Mouse (Mus musculus) layer of hippocampus, postnatal 14 days (tissue): Measurements from ENCODE around the gene Tssk3. TPM values are rescaled to one million over a fixed set of nuclear protein-coding genes. Genes with fewer than 3 reads are reported as not detected.
"Not testable (repeated sequence)": the region's sequence is repeated elsewhere in the genome, so short reads cannot be mapped to it uniquely, and the experiment has no call there.

ENCODE experiments used
- DNase-seq, 2 experiments: peaks; one replicate each; pipeline ENCODE4 v3.0.0; 2021 to 2022; ENCODE audit warnings: low spot score in 2 of 2, mixed read lengths in 1 of 2
- long read RNA-seq, 2 experiments: library from polyadenylated mRNA; stranded (forward); transcript quantifications; one replicate each; pipeline ENCODE4 v2.0.0; 2021
- total RNA-seq, 2 experiments: library from RNA; stranded (reverse); gene quantifications; 2 replicates each; pipeline ENCODE4 v1.2.3; 2021

Tssk3 gene
- total RNA-seq = not detected
- long read RNA-seq, experiment 1 = 0 reads
- long read RNA-seq, experiment 2 = 0 reads

- DNase-seq = no peak
These were observed at the start of gene Tssk3, which contains the start of gene Fam229a for GRCm38 (mm10) chr4:129490972-129491880. Tssk3 (minus strand) TSS chr4:129491022. Fam229a (plus strand) TSS chr4:129491190.

GRCm38 (mm10) chr4:129540012-129540411, 49.2 kb upstream of the Tssk3 start:
- no peak for DNase-seq

GRCm38 (mm10) chr4:129528901-129529300, 38.1 kb upstream of the Tssk3 start:
- not testable (repeated sequence) for DNase-seq

- DNase-seq = no peak
These were observed 35.1 kb upstream of the Tssk3 start for GRCm38 (mm10) chr4:129525889-129526288.

- DNase-seq = no peak
These were observed 34.5 kb upstream of the Tssk3 start for GRCm38 (mm10) chr4:129525338-129525737.

- no peak for DNase-seq
These were observed 27.7 kb upstream of the Tssk3 start for GRCm38 (mm10) chr4:129518519-129518918.

GRCm38 (mm10) chr4:129516925-129517324, 26.1 kb upstream of the Tssk3 start:
- DNase-seq = no peak

- DNase-seq = peak; percentile 65 to 75
These were observed 23.6 kb upstream of the Tssk3 start for GRCm38 (mm10) chr4:129514300-129514898.

- DNase-seq = no peak
These were observed 23.1 kb upstream of the Tssk3 start for GRCm38 (mm10) chr4:129513891-129514290.

GRCm38 (mm10) chr4:129513086-129513767, 22.4 kb upstream of the Tssk3 start, which contains the start of gene Marcksl1:
Marcksl1 (plus strand) TSS chr4:129513581.
- peak; percentile 85 to 93 for DNase-seq

GRCm38 (mm10) chr4:129511413-129512096, 20.7 kb upstream of the Tssk3 start:
- DNase-seq = no peak

DNA sequence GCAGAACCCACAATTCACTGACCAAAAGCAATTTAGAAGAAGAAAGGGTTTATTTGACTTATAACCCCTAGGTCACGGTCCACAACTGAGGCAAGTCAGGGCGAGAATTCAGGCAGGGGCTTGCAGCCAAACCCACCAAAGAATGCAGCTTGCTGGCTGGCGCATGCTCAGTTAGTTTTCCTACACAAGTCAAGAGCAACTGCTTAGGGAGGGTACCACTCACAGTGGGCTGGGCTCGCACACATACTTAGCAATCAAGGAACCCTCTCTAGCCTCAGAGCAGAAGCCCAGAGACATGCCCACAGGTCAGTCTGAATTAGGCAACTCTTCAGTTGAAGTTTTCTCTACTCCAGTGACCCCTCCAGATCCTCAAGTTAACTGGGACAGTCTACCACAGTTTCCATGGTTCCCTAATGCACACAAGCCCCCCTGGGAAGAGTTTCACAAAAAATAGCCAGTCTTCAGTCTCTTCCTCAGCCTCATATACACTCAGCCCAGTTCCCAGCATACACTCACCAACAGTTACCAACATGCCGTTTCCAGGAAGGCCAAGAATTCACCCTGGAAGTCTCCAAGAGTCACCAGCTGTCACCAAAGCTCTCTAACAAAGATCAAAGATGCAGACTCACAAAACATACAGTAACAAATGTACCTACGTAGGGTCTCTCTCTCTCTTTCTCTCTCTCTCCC, 20.0 kb upstream of the Tssk3 start:
- DNase-seq = no peak

DNA sequence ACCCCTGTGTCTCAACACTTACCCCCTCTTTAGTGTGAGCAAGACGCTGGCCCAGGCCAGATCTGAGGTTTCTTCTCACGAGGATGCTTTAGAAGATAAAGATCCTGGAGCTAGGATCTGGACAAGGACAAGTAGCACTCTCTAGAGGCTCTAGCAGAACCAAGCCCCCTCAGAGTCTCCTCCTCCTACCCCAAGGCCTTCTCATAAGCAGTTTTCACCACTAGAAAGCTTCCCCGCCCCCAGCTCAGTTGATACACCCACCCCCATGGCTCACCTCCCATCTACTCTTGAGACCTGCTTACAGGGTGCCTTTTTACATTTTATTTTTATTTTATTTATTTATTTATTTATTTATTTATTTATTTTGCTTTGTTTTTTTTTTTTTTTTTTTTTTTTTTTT, 18.8 kb upstream of the Tssk3 start:
- no peak for DNase-seq

GRCm38 (mm10) chr4:129508834-129509600, 18.2 kb upstream of the Tssk3 start:
- DNase-seq = no peak

DNA sequence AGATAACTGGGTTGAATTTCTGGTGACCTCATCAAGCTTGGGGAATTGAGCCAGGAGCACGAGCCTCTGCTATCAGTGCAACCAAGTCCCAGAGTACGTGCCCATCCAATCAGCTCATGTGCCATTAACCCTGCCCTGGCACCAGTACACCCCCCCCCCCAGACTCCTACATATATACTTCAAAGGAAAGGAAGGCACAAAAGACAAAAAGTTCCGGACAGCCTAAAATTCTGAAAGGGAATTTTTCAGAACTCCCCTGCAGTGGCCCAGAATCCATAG, 17.4 kb upstream of the Tssk3 start:
- no peak for DNase-seq

GRCm38 (mm10) chr4:129507434-129508236, 16.8 kb upstream of the Tssk3 start:
- no peak for DNase-seq

DNA sequence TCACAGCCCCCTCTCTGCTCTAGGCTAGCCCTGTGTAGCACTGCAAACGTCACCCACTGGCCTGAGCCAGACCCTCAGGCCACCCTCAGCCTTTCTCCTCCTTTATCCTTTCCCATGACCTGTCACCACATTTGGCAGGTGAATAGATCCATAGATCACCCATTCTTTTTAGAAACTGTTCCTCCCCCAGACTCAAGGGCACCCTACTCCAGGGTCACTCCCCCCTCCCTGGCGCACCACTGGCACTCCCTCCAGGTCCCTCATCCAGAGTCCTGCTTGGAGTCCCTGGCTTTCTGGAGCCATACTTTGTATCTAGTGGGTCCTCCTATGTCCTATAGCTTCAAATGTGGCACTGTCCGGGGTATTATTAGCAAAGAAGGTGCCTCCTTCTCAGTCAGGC, 14.7 kb upstream of the Tssk3 start:
- no peak for DNase-seq

DNA sequence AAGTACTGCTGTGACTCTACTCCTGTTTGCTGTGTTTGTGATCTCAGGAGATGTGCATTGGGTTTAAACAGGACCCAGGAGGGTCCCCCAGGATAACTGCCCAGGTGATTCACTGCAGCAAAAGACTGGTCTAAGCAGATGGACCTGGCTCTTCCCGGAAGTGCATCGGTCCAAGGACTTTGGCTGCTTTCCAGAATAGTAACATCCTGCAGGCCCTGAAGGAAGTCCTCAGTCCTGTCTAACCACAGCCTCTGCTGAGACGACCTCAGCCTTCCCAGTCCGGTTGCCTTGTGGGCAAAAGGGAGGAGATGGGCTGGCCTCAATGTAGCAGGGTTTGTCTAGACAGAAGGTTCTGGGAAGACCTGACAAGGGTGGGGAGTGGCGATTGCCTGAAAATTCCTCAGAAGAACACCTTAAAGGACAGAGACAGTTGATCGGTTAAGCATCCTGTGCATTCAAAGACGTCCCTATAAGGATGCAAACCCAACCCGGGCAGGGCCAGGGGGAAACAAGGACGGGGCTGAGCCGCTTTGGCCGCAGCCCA, 12.2 kb upstream of the Tssk3 start:
- no peak for DNase-seq
